In genomic region chr19:25308156-25308555, GRCm38 (mm10) we compare ENCODE assay signal across 22 mouse cellular contexts.
DNase-seq lines count a peak whose midpoint lies in the region; ATAC-seq and TF ChIP-seq lines count a peak whose summit lies in the region.
"Had no signal": no experiment of that assay in that cellular context is flagged by ENCODE, and none has a peak within 500 bp of the region (broad histone marks: within the 10 kb centered on the region; RNA-seq: fewer than 3 reads in every experiment).

No protein-coding gene starts in this region.

- TF ChIP-seq EP300 in heart, adult 2 months (IDR thresholded peaks at IDR 0.05; ENCODE audit: insufficient read depth, low read depth, low read length) = no peak
- no peak for TF ChIP-seq EP300 in MEL (IDR thresholded peaks at IDR 0.05; ENCODE audit: low read depth in 1 of 2, low read length in 2 of 2)
- TF ChIP-seq EP300 in liver, postnatal 0 days (IDR thresholded peaks at IDR 0.05; ENCODE audit: low read depth) = no peak

- no peak for TF ChIP-seq RAD21 in MEL (IDR thresholded peaks at IDR 0.05; ENCODE audit: low read depth, low read length)

- H3K4me2 ChIP-seq in heart, embryonic 12.5 days = peak overlapping the region; percentile 58
- peak overlapping the region; percentile 60; the same call in 1 of the 2 replicates for H3K4me2 ChIP-seq in heart, embryonic 16.5 days (ENCODE audit: low read depth, low read length)
- no peak overlapping the region for H3K4me2 ChIP-seq in kidney, embryonic 15.5 days
- H3K4me2 ChIP-seq in liver, postnatal 0 days (ENCODE audit: low read depth, low read length) = no peak overlapping the region
- H3K4me2 ChIP-seq: embryonic facial prominence, embryonic 15.5 days; hindbrain, embryonic 14.5 days; intestine, embryonic 15.5 days had no signal

- H3K27ac ChIP-seq in heart, embryonic 12.5 days (ENCODE audit: poor library complexity, severe bottlenecking) = peak overlapping the region; percentile 60
- H3K27ac ChIP-seq in heart, embryonic 16.5 days (ENCODE audit: low read length) = no peak overlapping the region
- H3K27ac ChIP-seq in heart, adult 2 months = no peak overlapping the region
- no peak overlapping the region for H3K27ac ChIP-seq in kidney, embryonic 15.5 days
- no peak overlapping the region for H3K27ac ChIP-seq in MEL (ENCODE audit: control insufficient read depth, low read depth, low read length)
- H3K27ac ChIP-seq in liver, postnatal 0 days (ENCODE audit: low read depth) = no peak overlapping the region
- H3K27ac ChIP-seq: embryonic facial prominence, embryonic 15.5 days; gastrocnemius, adult 2 months; hindbrain, embryonic 14.5 days; intestine, embryonic 15.5 days had no signal

- TF ChIP-seq CTCF in heart, adult 2 months (IDR thresholded peaks at IDR 0.05) = no peak
- TF ChIP-seq CTCF in MEL (IDR thresholded peaks at IDR 0.05 in 2 of 3, conservative IDR thresholded peaks at IDR 0.05 in 1 of 3; ENCODE audit: control insufficient read depth in 1 of 3, insufficient read depth in 1 of 3, low read depth in 2 of 3, low read length in 3 of 3, poor library complexity in 1 of 3, severe bottlenecking in 1 of 3) = no peak
- no peak for TF ChIP-seq CTCF in liver, postnatal 0 days (IDR thresholded peaks at IDR 0.05; ENCODE audit: low read depth)

- H3K27me3 ChIP-seq in heart, embryonic 12.5 days (replicated peaks) = peaks cover 8% of the 10 kb centered on the region; the same call in 1 of the 2 replicates
- H3K27me3 ChIP-seq in heart, embryonic 16.5 days (ENCODE audit: control insufficient read depth, insufficient read depth, low read length) = no peaks in the 10 kb centered on the region
- no peaks in the 10 kb centered on the region for H3K27me3 ChIP-seq in heart, adult 2 months (ENCODE audit: control insufficient read depth, insufficient read depth, low read length)
- no peaks in the 10 kb centered on the region for H3K27me3 ChIP-seq in kidney, embryonic 15.5 days
- no peaks in the 10 kb centered on the region; a peak in 1 of 4 replicates for H3K27me3 ChIP-seq in MEL (ENCODE audit: control insufficient read depth in 1 of 2, insufficient read depth in 2 of 2, low read length in 2 of 2)
- no peaks in the 10 kb centered on the region for H3K27me3 ChIP-seq in liver, postnatal 0 days (ENCODE audit: insufficient read depth, low read length)
- H3K27me3 ChIP-seq: embryonic facial prominence, embryonic 15.5 days; intestine, embryonic 15.5 days had no signal

- H3K4me1 ChIP-seq in heart, embryonic 12.5 days (replicated peaks) = peaks cover 61% of the 10 kb centered on the region
- peaks cover 41% of the 10 kb centered on the region for H3K4me1 ChIP-seq in heart, embryonic 16.5 days (ENCODE audit: control insufficient read depth, insufficient read depth, low read length)
- H3K4me1 ChIP-seq in heart, adult 2 months (ENCODE audit: control insufficient read depth, insufficient read depth, low read length) = no peaks in the 10 kb centered on the region
- H3K4me1 ChIP-seq in kidney, embryonic 15.5 days = peaks cover 33% of the 10 kb centered on the region
- no peaks in the 10 kb centered on the region for H3K4me1 ChIP-seq in MEL (ENCODE audit: control insufficient read depth in 1 of 2, insufficient read depth in 2 of 2, low read length in 2 of 2)
- H3K4me1 ChIP-seq in liver, postnatal 0 days (ENCODE audit: insufficient read depth) = peaks cover 17% of the 10 kb centered on the region

- no peaks in the 10 kb centered on the region for H3K36me3 ChIP-seq in heart, embryonic 12.5 days
- H3K36me3 ChIP-seq in heart, embryonic 16.5 days (ENCODE audit: control insufficient read depth, insufficient read depth) = no peaks in the 10 kb centered on the region
- no peaks in the 10 kb centered on the region for H3K36me3 ChIP-seq in heart, adult 2 months (ENCODE audit: control insufficient read depth, insufficient read depth, low read length)
- H3K36me3 ChIP-seq in kidney, embryonic 15.5 days = no peaks in the 10 kb centered on the region
- no peaks in the 10 kb centered on the region for H3K36me3 ChIP-seq in MEL (ENCODE audit: control insufficient read depth in 1 of 2, insufficient read depth in 2 of 2, low read length in 2 of 2)
- no peaks in the 10 kb centered on the region for H3K36me3 ChIP-seq in liver, postnatal 0 days (replicated peaks; ENCODE audit: insufficient read depth, low read length)
- H3K36me3 ChIP-seq: embryonic facial prominence, embryonic 15.5 days; forebrain, embryonic 10.5 days; G1E; intestine, embryonic 15.5 days had no signal

- no peak for DNase-seq in heart, adult 9 months (ENCODE audit: low spot score in 2 of 2)
- no peak for DNase-seq in heart, adult 2 months
- DNase-seq in kidney, adult 11 months = no peak
- DNase-seq in MEL (ENCODE audit: low read depth, low spot score) = no peak
- no peak for DNase-seq in liver, postnatal 0 days
- DNase-seq: adrenal gland, postnatal 10 days; cerebellum, adult 11 months; cerebellum, adult 8-10 months; cerebellum, postnatal 14 days; gastrocnemius, adult 2 months; gastrocnemius, postnatal 25 days; kidney, adult 2 months had no signal

- H3K4me3 ChIP-seq in heart, embryonic 12.5 days = no peak overlapping the region
- no peak overlapping the region for H3K4me3 ChIP-seq in heart, embryonic 16.5 days (ENCODE audit: low read length)
- no peak overlapping the region for H3K4me3 ChIP-seq in heart, adult 2 months
- no peak overlapping the region for H3K4me3 ChIP-seq in kidney, embryonic 15.5 days (replicated peaks)
- H3K4me3 ChIP-seq in MEL (ENCODE audit: control insufficient read depth in 1 of 2, insufficient read depth in 1 of 2, low read depth in 2 of 2, low read length in 2 of 2) = no peak overlapping the region
- H3K4me3 ChIP-seq in liver, postnatal 0 days (ENCODE audit: low read depth, low read length) = no peak overlapping the region
- H3K4me3 ChIP-seq: embryonic facial prominence, embryonic 15.5 days; erythroblast, embryonic 14.5 days; forebrain, embryonic 10.5 days; gastrocnemius, adult 2 months; intestine, embryonic 15.5 days had no signal

- TF ChIP-seq POLR2A in heart, adult 2 months (IDR thresholded peaks at IDR 0.05; ENCODE audit: insufficient read depth, low read depth, low read length) = no peak
- no peak for TF ChIP-seq POLR2A in MEL (IDR thresholded peaks at IDR 0.05; ENCODE audit: control insufficient read depth in 1 of 2, insufficient read depth in 1 of 2, low read depth in 1 of 2, low read length in 2 of 2, poor library complexity in 1 of 2)

- 29% methylated on average over 2 of the region's 2 CpGs for WGBS in heart, embryonic 12.5 days
- WGBS in heart, embryonic 16.5 days = 24% methylated on average over 2 of the region's 2 CpGs
- 58% methylated on average over 2 of the region's 2 CpGs for WGBS in heart, adult 2 months
- WGBS in kidney, embryonic 15.5 days = 48% methylated on average over 2 of the region's 2 CpGs
- WGBS in liver, postnatal 0 days (ENCODE audit: insufficient replicate concordance) = 47% methylated on average over 2 of the region's 2 CpGs

- peaks cover 3% of the 10 kb centered on the region; the same call in 1 of the 2 replicates for H3K9me3 ChIP-seq in heart, embryonic 12.5 days (replicated peaks)
- H3K9me3 ChIP-seq in heart, embryonic 16.5 days (replicated peaks; ENCODE audit: control insufficient read depth, low read length) = no peaks in the 10 kb centered on the region
- H3K9me3 ChIP-seq in kidney, embryonic 15.5 days (replicated peaks) = no peaks in the 10 kb centered on the region
- H3K9me3 ChIP-seq in MEL (replicated peaks; ENCODE audit: insufficient read depth, low read length) = no peaks in the 10 kb centered on the region
- no peaks in the 10 kb centered on the region for H3K9me3 ChIP-seq in liver, postnatal 0 days (ENCODE audit: low read length)
- H3K9me3 ChIP-seq: embryonic facial prominence, embryonic 15.5 days; forebrain, embryonic 10.5 days; intestine, embryonic 15.5 days had no signal

- intact Hi-C loops in heart, adult 2 months (cut with DNase I) = no loop called here

- H3K79me2 ChIP-seq in heart, adult 2 months (replicated peaks; ENCODE audit: control insufficient read depth, insufficient read depth, low read length) = no peaks in the 10 kb centered on the region
- H3K79me2 ChIP-seq in MEL (ENCODE audit: control insufficient read depth, insufficient read depth, low read length, poor library complexity) = no peaks in the 10 kb centered on the region

- H3K9ac ChIP-seq in heart, embryonic 12.5 days = no peak overlapping the region
- H3K9ac ChIP-seq in heart, embryonic 16.5 days (ENCODE audit: low read length) = no peak overlapping the region
- no peak overlapping the region for H3K9ac ChIP-seq in heart, adult 2 months (ENCODE audit: low read depth, low read length)
- H3K9ac ChIP-seq in kidney, embryonic 15.5 days = no peak overlapping the region
- H3K9ac ChIP-seq in MEL (ENCODE audit: control insufficient read depth, low read depth, low read length, poor library complexity, severe bottlenecking) = no peak overlapping the region
- H3K9ac ChIP-seq in liver, postnatal 0 days (replicated peaks) = no peak overlapping the region
- H3K9ac ChIP-seq: embryonic facial prominence, embryonic 15.5 days; hindbrain, embryonic 14.5 days; intestine, embryonic 15.5 days had no signal

- 0 out of 2 replicates have a peak, but pooled peaks have one; percentile 25 for ATAC-seq in heart, embryonic 12.5 days (ENCODE audit: insufficient number of reproducible peaks, low FRiP score)
- no peak for ATAC-seq in heart, embryonic 16.5 days (replicated peaks; ENCODE audit: extremely low read depth, insufficient read depth, low FRiP score)
- 0 out of 2 replicates have a peak, but pooled peaks have one; percentile 25 for ATAC-seq in kidney, embryonic 15.5 days (replicated peaks; ENCODE audit: low FRiP score)
- no peak for ATAC-seq in liver, postnatal 0 days
- ATAC-seq: forebrain, embryonic 14.5 days; intestine, embryonic 15.5 days had no signal

TF ChIP-seq in MEL, 35 proteins besides CTCF, POLR2A, EP300 and RAD21:
- TF ChIP-seq MYB (IDR thresholded peaks at IDR 0.05; ENCODE audit: low read depth, low read length) (no peak), GATA1 (IDR thresholded peaks at IDR 0.05; ENCODE audit: low read depth, low read length) (no peak), CHD1 (IDR thresholded peaks at IDR 0.05; ENCODE audit: low read depth, low read length) (no peak), NELFE (IDR thresholded peaks at IDR 0.05; ENCODE audit: low read depth, low read length) (no peak), ZKSCAN1 (IDR thresholded peaks at IDR 0.05; ENCODE audit: low read depth, low read length) (peak; percentile 70)

Comparison
In these comparisons a context has a peak if more than half of its experiments do, and no peak if none do; other contexts are left out.
1. ATAC-seq: peak in heart, embryonic 12.5 days (single experiment) and kidney, embryonic 15.5 days (single experiment); none in heart, embryonic 16.5 days (single experiment) and liver, postnatal 0 days (single experiment).
2. H3K4me2 ChIP-seq: peak in heart, embryonic 12.5 days (single experiment) and heart, embryonic 16.5 days (single experiment); none in kidney, embryonic 15.5 days (single experiment) and liver, postnatal 0 days (single experiment).